Mouse (Mus musculus): ENCODE data around the gene Gm9918. TPM values are rescaled to one million over a fixed set of nuclear protein-coding genes. Genes with fewer than 3 reads are reported as not detected.

Gene Gm9918
- total RNA-seq, 2 experiments from 2014 or later: not detected

GRCm38 (mm10) chr15:102238543-102239259, 31.7 kb upstream of the Gm9918 start:
- no peak for DNase-seq (ENCODE audit: extremely low spot score in 1 of 2, low spot score in 2 of 2)
- intact Hi-C loops (cut with DNase I): loop anchor here (1.0 kb wide), 1 partner anchor 77 kb away; no protein-coding TSS in a partner anchor
- H3K4me3 ChIP-seq: no peak overlapping the region

GRCm38 (mm10) chr15:102239260-102239590, 31.1 kb upstream of the Gm9918 start:
- intact Hi-C loops (cut with DNase I): loop anchor here (1.0 kb wide), 1 partner anchor 76 kb away; no protein-coding TSS in a partner anchor
- DNase-seq (ENCODE audit: extremely low spot score in 1 of 2, low spot score in 2 of 2): peak; percentile 69 to 75
- Histone ChIP-seq H3K4me3 (no peak overlapping the region), H3K27ac (no peak overlapping the region)
- TF ChIP-seq CTCF (IDR thresholded peaks at IDR 0.05): peak; percentile 83

More at GRCm38 (mm10) chr15:102238543-102239259, 31.7 kb upstream of the Gm9918 start:
- H3K27ac ChIP-seq: no peak overlapping the region
- no peak for TF ChIP-seq CTCF (IDR thresholded peaks at IDR 0.05)

- no peak for TF ChIP-seq CTCF (IDR thresholded peaks at IDR 0.05)
- intact Hi-C loops (cut with DNase I): loop anchor here (1.0 kb wide), 1 partner anchor 75 kb away; no protein-coding TSS in a partner anchor
- no peak overlapping the region for H3K27ac ChIP-seq
- DNase-seq (ENCODE audit: extremely low spot score in 1 of 2, low spot score in 2 of 2): no peak
- no peak overlapping the region for H3K4me3 ChIP-seq
These were observed 30.5 kb upstream of the Gm9918 start for GRCm38 (mm10) chr15:102239851-102240250.

GRCm38 (mm10) chr15:102240607-102241006, 29.8 kb upstream of the Gm9918 start:
- no peak overlapping the region for H3K4me3 ChIP-seq
- intact Hi-C loops (cut with DNase I): no loop called here
- H3K27ac ChIP-seq: no peak overlapping the region
- TF ChIP-seq CTCF (IDR thresholded peaks at IDR 0.05): no peak
- DNase-seq (ENCODE audit: extremely low spot score in 1 of 2, low spot score in 2 of 2): no peak

- no peak for TF ChIP-seq CTCF (IDR thresholded peaks at IDR 0.05)
- H3K27ac ChIP-seq: no peak overlapping the region
- no peak for DNase-seq (ENCODE audit: extremely low spot score in 1 of 2, low spot score in 2 of 2)
- no peak overlapping the region for H3K4me3 ChIP-seq
- intact Hi-C loops (cut with DNase I): no loop called here
These were observed 27.7 kb upstream of the Gm9918 start for GRCm38 (mm10) chr15:102242404-102243228.

- Histone ChIP-seq H3K4me3 (peak overlapping the region; percentile 24), H3K27ac (peak overlapping the region; percentile 66)
- no peak for TF ChIP-seq CTCF (IDR thresholded peaks at IDR 0.05)
- intact Hi-C loops (cut with DNase I): no loop called here
- no peak for DNase-seq (ENCODE audit: extremely low spot score in 1 of 2, low spot score in 2 of 2)
These were observed 26.9 kb upstream of the Gm9918 start for GRCm38 (mm10) chr15:102243229-102244190.

GRCm38 (mm10) chr15:102244306-102245191, 25.8 kb upstream of the Gm9918 start:
- peak overlapping the region; percentile 97; the same call in 1 of the 2 replicates for H3K27ac ChIP-seq
- peak overlapping the region; percentile 65 for H3K4me3 ChIP-seq
- no peak for TF ChIP-seq CTCF (IDR thresholded peaks at IDR 0.05)
- intact Hi-C loops (cut with DNase I): no loop called here
- no peak for DNase-seq (ENCODE audit: extremely low spot score in 1 of 2, low spot score in 2 of 2)

- intact Hi-C loops (cut with DNase I): no loop called here
- Histone ChIP-seq H3K27ac (peak overlapping the region; percentile 97; the same call in 1 of the 2 replicates), H3K4me3 (peak overlapping the region; percentile 65)
- no peak for TF ChIP-seq CTCF (IDR thresholded peaks at IDR 0.05)
- DNase-seq (ENCODE audit: extremely low spot score in 1 of 2, low spot score in 2 of 2): no peak
These were observed 24.9 kb upstream of the Gm9918 start for GRCm38 (mm10) chr15:102245461-102245881.

GRCm38 (mm10) chr15:102245891-102246741, 24.2 kb upstream of the Gm9918 start:
- TF ChIP-seq CTCF (IDR thresholded peaks at IDR 0.05): no peak
- Histone ChIP-seq H3K4me3 (peak overlapping the region; percentile 65), H3K27ac (peak overlapping the region; percentile 97)
- DNase-seq (ENCODE audit: extremely low spot score in 1 of 2, low spot score in 2 of 2): peak; percentile 52 to 75
- intact Hi-C loops (cut with DNase I): loop anchor here (2.0 kb wide), 1 partner anchor 33 kb away; the partner anchor contains the start of gene Mfsd5

Data from left cerebral cortex, adult 2 months (tissue).